Mouse (Mus musculus) myocyte (in vitro differentiated cells): ENCODE results near the gene Dydc2.

Experiments
- CEBPB ChIP-seq: IDR thresholded peaks from 2 replicates; pipeline ENCODE4 v1.6.1; 2011; ENCODE audit warnings: mild to moderate bottlenecking, moderate library complexity; ENCODE audit not compliant: poor library complexity, insufficient read depth, severe bottlenecking
- E2F4 ChIP-seq: IDR thresholded peaks from one replicate; pipeline ENCODE4 v1.6.1; 2011; ENCODE audit warnings: mild to moderate bottlenecking, control low read depth, moderate library complexity; ENCODE audit not compliant: insufficient read depth
- MAX ChIP-seq: IDR thresholded peaks from one replicate; pipeline ENCODE4 v1.6.1; 2011; ENCODE audit warnings: low read depth, mild to moderate bottlenecking, control low read depth
- MYOD1 ChIP-seq, 3 experiments: IDR thresholded peaks; one replicate each; pipeline ENCODE4 v1.6.1; 2011; ENCODE audit warnings: control low read depth in 2 of 3, low read depth in 2 of 3, mild to moderate bottlenecking in 2 of 3, moderate library complexity in 1 of 3; ENCODE audit not compliant: insufficient read length in 2 of 3, control insufficient read depth in 1 of 3
- POLR2A ChIP-seq: IDR thresholded peaks from one replicate; pipeline ENCODE4 v1.6.1; 2011; ENCODE audit warnings: low read depth, mild to moderate bottlenecking, control low read depth, moderate library complexity; ENCODE audit not compliant: insufficient read length
- POLR2AphosphoS2 ChIP-seq: IDR thresholded peaks from one replicate; pipeline ENCODE4 v1.6.1; 2011; ENCODE audit warnings: low read depth, control low read depth; ENCODE audit not compliant: insufficient read length
- REST ChIP-seq: IDR thresholded peaks from one replicate; pipeline ENCODE4 v1.6.1; 2011; ENCODE audit warnings: mild to moderate bottlenecking, control low read depth, moderate library complexity; ENCODE audit not compliant: insufficient read depth, insufficient read length
- SRF ChIP-seq: IDR thresholded peaks from one replicate; pipeline ENCODE4 v1.6.1; 2011; ENCODE audit warnings: low read depth; ENCODE audit not compliant: control insufficient read depth, insufficient read length
- TCF12 ChIP-seq: IDR thresholded peaks from one replicate; pipeline ENCODE4 v1.6.1; 2011; ENCODE audit warnings: mild to moderate bottlenecking, control low read depth; ENCODE audit not compliant: poor library complexity, insufficient read depth, severe bottlenecking

DNA sequence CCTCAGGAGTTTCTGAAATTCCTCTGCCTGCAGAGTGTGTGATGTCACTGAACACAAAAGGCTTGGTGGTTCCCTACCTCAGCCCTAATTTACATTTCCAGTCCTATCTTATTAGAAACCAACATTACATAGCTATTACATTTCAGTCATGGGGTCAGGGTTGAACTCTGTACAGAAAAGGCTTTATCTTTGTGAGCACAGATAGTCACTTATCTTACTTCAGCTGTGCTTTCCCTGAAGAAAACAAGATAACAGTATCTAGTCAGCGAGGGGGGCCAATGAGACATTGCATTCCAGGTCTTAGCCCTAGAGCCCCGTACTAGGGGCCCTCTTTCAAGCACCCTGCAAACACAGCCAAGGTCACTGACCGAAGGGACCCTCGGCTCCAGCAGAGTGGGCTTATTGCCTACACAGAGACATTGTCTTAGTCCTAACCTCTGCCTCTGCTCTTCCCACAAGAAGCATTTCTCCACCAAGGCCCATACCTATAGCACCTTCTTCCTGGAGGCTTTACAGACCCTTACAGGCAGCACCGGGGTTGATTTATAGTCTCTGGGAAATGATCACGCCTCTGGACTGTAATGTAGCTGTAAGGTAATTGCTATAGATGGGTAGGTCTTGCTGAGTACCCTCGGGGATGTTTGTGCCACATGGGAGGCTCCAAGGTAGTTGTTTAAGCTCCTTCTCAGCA, 43.3 kb downstream of the Dydc2 start:
- TF ChIP-seq CEBPB (no peak), POLR2A (no peak), MAX (no peak), SRF (no peak), REST (no peak), MYOD1 (IDR thresholded peaks at IDR 0.05; ENCODE audit: control insufficient read depth in 1 of 3, insufficient read length in 2 of 3, low read depth in 2 of 3) (no peak), TCF12 (no peak), POLR2AphosphoS2 (no peak), E2F4 (no peak)
